Mouse (Mus musculus): Measurements from ENCODE around the gene Znrf4.

Gene Znrf4

GRCm38 (mm10) chr17:56468380-56468779 is 43.9 kb downstream of the Znrf4 start:
- DNase-seq (ENCODE audit: low spot score in 2 of 2), result no peak

- no peak for DNase-seq (ENCODE audit: low spot score in 2 of 2)
Measured at GRCm38 (mm10) chr17:56467456-56467884, 44.8 kb downstream of the Znrf4 start.

- no peak for DNase-seq (ENCODE audit: low spot score in 2 of 2)
Measured at GRCm38 (mm10) chr17:56466747-56467146, 45.5 kb downstream of the Znrf4 start.

GRCm38 (mm10) chr17:56464817-56465216 is 47.4 kb downstream of the Znrf4 start:
- DNase-seq (ENCODE audit: low spot score in 2 of 2), result no peak

- DNase-seq (ENCODE audit: low spot score in 2 of 2), result no peak
Measured at GRCm38 (mm10) chr17:56464345-56464744, 47.9 kb downstream of the Znrf4 start.

GRCm38 (mm10) chr17:56463500-56463899 is 48.7 kb downstream of the Znrf4 start:
- no peak for DNase-seq (ENCODE audit: low spot score in 2 of 2)

- no peak for DNase-seq (ENCODE audit: low spot score in 2 of 2)
Measured at GRCm38 (mm10) chr17:56462835-56463455, 49.3 kb downstream of the Znrf4 start.

GRCm38 (mm10) chr17:56461771-56462743 is 50.2 kb downstream of the Znrf4 start:
- peak; percentile 85 to 90 for DNase-seq (ENCODE audit: low spot score in 2 of 2)
